Mouse (Mus musculus) neutrophil, adult 83 days (primary cell): ENCODE measurements around the gene Srgap3. TPM values are rescaled to one million over a fixed set of nuclear protein-coding genes. Genes with fewer than 3 reads are reported as not detected.

ENCODE experiments used
- total RNA-seq, 2 experiments: library from RNA; stranded (reverse); gene quantifications; one replicate each; pipeline ENCODE4 v1.2.4; 2023

Srgap3 gene
- 1 to 10 TPM; 2.2 to 2.9 TPM for total RNA-seq

GRCm38 (mm10) chr6:112946895-112947436, at the start of gene Srgap3:
Srgap3 (minus strand) TSS chr6:112947266.

DNA sequence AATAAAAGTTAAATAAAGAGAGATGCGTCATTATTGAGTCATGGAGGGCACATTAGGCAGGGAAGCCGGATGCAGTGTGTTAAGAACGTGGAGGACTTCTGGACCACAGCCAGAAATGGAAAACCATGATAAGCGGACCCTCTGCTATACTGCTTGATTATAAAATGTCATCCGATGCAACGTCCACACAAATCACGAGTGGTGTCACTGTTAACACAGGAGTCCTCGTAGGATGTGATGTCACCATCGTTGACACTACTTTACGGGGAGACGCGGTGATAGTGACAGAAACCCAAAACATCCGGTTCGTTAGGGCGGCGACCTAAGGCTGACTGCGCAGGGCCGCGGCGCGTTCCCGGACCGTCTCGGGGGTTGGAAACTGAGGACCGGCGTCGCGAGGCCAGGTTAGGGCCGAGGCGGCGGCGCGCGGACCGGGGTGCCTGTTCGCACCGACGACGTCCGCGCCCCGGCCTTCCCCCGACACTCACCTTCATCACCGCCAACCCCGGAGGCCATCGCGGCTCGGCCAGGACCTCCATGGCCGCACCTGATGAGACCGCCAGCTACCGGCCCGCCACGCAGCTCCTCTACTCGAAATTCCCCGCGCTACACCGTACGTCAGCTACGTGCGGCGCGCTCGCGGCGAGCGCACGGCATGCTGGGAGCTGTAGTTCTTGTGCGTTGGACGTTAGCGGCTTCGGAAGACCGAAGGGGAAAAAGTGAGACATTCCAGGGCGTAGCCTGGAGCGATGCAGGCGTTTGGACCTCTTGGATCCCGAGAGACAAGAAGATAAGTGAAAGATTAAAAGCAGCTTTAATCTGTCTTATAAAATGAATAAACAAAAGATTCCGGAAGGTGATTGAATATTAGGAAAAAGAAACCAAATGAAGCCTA, 250.8 kb downstream of the Srgap3 start, which contains the start of gene Rad18:
Gene Rad18 (minus strand): TSS at position 631 of the 895 bp plus-strand sequence.

Other genes starting within 250 kb of the Srgap3 start
- gene Thumpd3, start 99.0 kb upstream of the Srgap3 start, total RNA-seq = 10 to 100 TPM; 22.0 to 24.1 TPM
- gene Setd5, start 130.1 kb upstream of the Srgap3 start, total RNA-seq = 10 to 100 TPM; 75.7 to 85.5 TPM
- under 1 TPM; 0.39 to 0.42 TPM for gene Lhfpl4, start 248.1 kb upstream of the Srgap3 start, total RNA-seq